Mouse (Mus musculus): ENCODE results near the gene Ptpn5. TPM values are rescaled to one million over a fixed set of nuclear protein-coding genes. Genes with fewer than 3 reads are reported as not detected.
A peak's percentile ranks its signal among the peaks of the same experiment; 100 is the strongest.

The Ptpn5 gene
- polyA plus RNA-seq, 1 experiment from 2014 or later, result 146 TPM

GRCm38 (mm10) chr7:47148298-47148697 is 14.8 kb upstream of the Ptpn5 start:
- no peak overlapping the region for H3K4me3 ChIP-seq (replicated peaks; ENCODE audit: low read depth, low read length)

GRCm38 (mm10) chr7:47146034-47146812 is 12.7 kb upstream of the Ptpn5 start:
- Histone ChIP-seq H3K4me3 (replicated peaks; ENCODE audit: low read depth, low read length) (no peak overlapping the region), H3K27ac (replicated peaks; ENCODE audit: low read depth, low read length) (no peak overlapping the region), H3K36me3 (ENCODE audit: control insufficient read depth, insufficient read depth, low read length) (no peaks in the 10 kb centered on the region), H3K9me3 (ENCODE audit: control insufficient read depth, low read length) (no peaks in the 10 kb centered on the region), H3K9ac (replicated peaks; ENCODE audit: low read length) (no peak overlapping the region), H3K4me2 (ENCODE audit: low read length) (no peak overlapping the region), H3K4me1 (ENCODE audit: control insufficient read depth, insufficient read depth, low read length) (no peaks in the 10 kb centered on the region), H3K27me3 (ENCODE audit: control insufficient read depth, insufficient read depth, low read length) (no peaks in the 10 kb centered on the region)
- WGBS, result 70% methylated on average over 12 of the region's 12 CpGs
- DNase-seq, result peak; percentile 66
- no peak for ATAC-seq (ENCODE audit: low FRiP score, low TSS enrichment)

More at GRCm38 (mm10) chr7:47148298-47148697, 14.8 kb upstream of the Ptpn5 start:
- no peaks in the 10 kb centered on the region for H3K4me1 ChIP-seq (ENCODE audit: control insufficient read depth, insufficient read depth, low read length)
- no peaks in the 10 kb centered on the region for H3K9me3 ChIP-seq (ENCODE audit: control insufficient read depth, low read length)
- H3K36me3 ChIP-seq (ENCODE audit: control insufficient read depth, insufficient read depth, low read length), result no peaks in the 10 kb centered on the region
- no peak overlapping the region for H3K9ac ChIP-seq (replicated peaks; ENCODE audit: low read length)
- H3K27ac ChIP-seq (replicated peaks; ENCODE audit: low read depth, low read length), result no peak overlapping the region
- ATAC-seq (ENCODE audit: low FRiP score, low TSS enrichment) (no peak), DNase-seq (no peak)
- 88% methylated on average over 7 of the region's 7 CpGs for WGBS
- no peak overlapping the region for H3K4me2 ChIP-seq (ENCODE audit: low read length)
- H3K27me3 ChIP-seq (ENCODE audit: control insufficient read depth, insufficient read depth, low read length), result no peaks in the 10 kb centered on the region

- H3K4me1 ChIP-seq (ENCODE audit: control insufficient read depth, insufficient read depth, low read length), result no peaks in the 10 kb centered on the region
- H3K9ac ChIP-seq (replicated peaks; ENCODE audit: low read length), result no peak overlapping the region
- H3K27ac ChIP-seq (replicated peaks; ENCODE audit: low read depth, low read length), result no peak overlapping the region
- H3K4me3 ChIP-seq (replicated peaks; ENCODE audit: low read depth, low read length), result no peak overlapping the region
- ATAC-seq (ENCODE audit: low FRiP score, low TSS enrichment) (no peak), DNase-seq (no peak)
- no peaks in the 10 kb centered on the region for H3K36me3 ChIP-seq (ENCODE audit: control insufficient read depth, insufficient read depth, low read length)
- H3K4me2 ChIP-seq (ENCODE audit: low read length), result no peak overlapping the region
- no peaks in the 10 kb centered on the region for H3K27me3 ChIP-seq (ENCODE audit: control insufficient read depth, insufficient read depth, low read length)
- no peaks in the 10 kb centered on the region for H3K9me3 ChIP-seq (ENCODE audit: control insufficient read depth, low read length)
- 32% methylated on average over 6 of the region's 6 CpGs for WGBS
Measured at GRCm38 (mm10) chr7:47144299-47144698, 10.8 kb upstream of the Ptpn5 start.

- H3K9ac ChIP-seq (replicated peaks; ENCODE audit: low read length), result no peak overlapping the region
- WGBS, result 79% methylated on average over 8 of the region's 8 CpGs
Measured at GRCm38 (mm10) chr7:47139823-47140325, 6.4 kb upstream of the Ptpn5 start.

GRCm38 (mm10) chr7:47134570-47134969 is 1.1 kb upstream of the Ptpn5 start:
- Histone ChIP-seq H3K4me2 (ENCODE audit: low read length) (no peak overlapping the region), H3K4me1 (ENCODE audit: control insufficient read depth, insufficient read depth, low read length) (peaks cover 11% of the 10 kb centered on the region; the same call in 1 of the 2 replicates), H3K27me3 (ENCODE audit: control insufficient read depth, insufficient read depth, low read length) (no peaks in the 10 kb centered on the region), H3K9me3 (ENCODE audit: control insufficient read depth, low read length) (no peaks in the 10 kb centered on the region), H3K4me3 (replicated peaks; ENCODE audit: low read depth, low read length) (no peak overlapping the region), H3K36me3 (ENCODE audit: control insufficient read depth, insufficient read depth, low read length) (no peaks in the 10 kb centered on the region), H3K9ac (replicated peaks; ENCODE audit: low read length) (no peak overlapping the region), H3K27ac (replicated peaks; ENCODE audit: low read depth, low read length) (no peak overlapping the region)
- ATAC-seq (ENCODE audit: low FRiP score, low TSS enrichment) (no peak), DNase-seq (no peak)
- WGBS, result 46% methylated on average over 5 of the region's 5 CpGs

More at GRCm38 (mm10) chr7:47139823-47140325, 6.4 kb upstream of the Ptpn5 start:
- Histone ChIP-seq H3K27me3 (ENCODE audit: control insufficient read depth, insufficient read depth, low read length) (no peaks in the 10 kb centered on the region), H3K4me2 (ENCODE audit: low read length) (no peak overlapping the region), H3K4me3 (replicated peaks; ENCODE audit: low read depth, low read length) (no peak overlapping the region), H3K27ac (replicated peaks; ENCODE audit: low read depth, low read length) (no peak overlapping the region), H3K4me1 (ENCODE audit: control insufficient read depth, insufficient read depth, low read length) (no peaks in the 10 kb centered on the region), H3K9me3 (ENCODE audit: control insufficient read depth, low read length) (no peaks in the 10 kb centered on the region), H3K36me3 (ENCODE audit: control insufficient read depth, insufficient read depth, low read length) (no peaks in the 10 kb centered on the region)
- DNase-seq (no peak), ATAC-seq (ENCODE audit: low FRiP score, low TSS enrichment) (no peak)

- ATAC-seq (ENCODE audit: low FRiP score, low TSS enrichment) (no peak), DNase-seq (no peak)
- peak overlapping the region; percentile 94 for H3K9ac ChIP-seq (replicated peaks; ENCODE audit: low read length)
- H3K9me3 ChIP-seq (ENCODE audit: control insufficient read depth, low read length), result no peaks in the 10 kb centered on the region
- no peaks in the 10 kb centered on the region for H3K27me3 ChIP-seq (ENCODE audit: control insufficient read depth, insufficient read depth, low read length)
- peaks cover 11% of the 10 kb centered on the region; the same call in 1 of the 2 replicates for H3K4me1 ChIP-seq (ENCODE audit: control insufficient read depth, insufficient read depth, low read length)
- no peaks in the 10 kb centered on the region for H3K36me3 ChIP-seq (ENCODE audit: control insufficient read depth, insufficient read depth, low read length)
- peak overlapping the region; percentile 79 for H3K4me3 ChIP-seq (replicated peaks; ENCODE audit: low read depth, low read length)
- H3K27ac ChIP-seq (replicated peaks; ENCODE audit: low read depth, low read length), result peak overlapping the region; percentile 94
- WGBS, result 0% methylated on average over 10 of the region's 10 CpGs
- peak overlapping the region; percentile 70 for H3K4me2 ChIP-seq (ENCODE audit: low read length)
Measured at GRCm38 (mm10) chr7:47132931-47133260, 588 bp downstream of the Ptpn5 start.

- peak overlapping the region; percentile 94 for H3K27ac ChIP-seq (replicated peaks; ENCODE audit: low read depth, low read length)
- peak overlapping the region; percentile 94 for H3K9ac ChIP-seq (replicated peaks; ENCODE audit: low read length)
- H3K9me3 ChIP-seq (ENCODE audit: control insufficient read depth, low read length), result no peaks in the 10 kb centered on the region
- no peaks in the 10 kb centered on the region for H3K36me3 ChIP-seq (ENCODE audit: control insufficient read depth, insufficient read depth, low read length)
- peak overlapping the region; percentile 79 for H3K4me3 ChIP-seq (replicated peaks; ENCODE audit: low read depth, low read length)
- peaks cover 11% of the 10 kb centered on the region; the same call in 1 of the 2 replicates for H3K4me1 ChIP-seq (ENCODE audit: control insufficient read depth, insufficient read depth, low read length)
- H3K27me3 ChIP-seq (ENCODE audit: control insufficient read depth, insufficient read depth, low read length), result no peaks in the 10 kb centered on the region
- H3K4me2 ChIP-seq (ENCODE audit: low read length), result peak overlapping the region; percentile 70
- WGBS, result under 1% methylated on average over 65 of the region's 65 CpGs
- peak; percentile 90 for DNase-seq
- ATAC-seq (ENCODE audit: low FRiP score, low TSS enrichment), result peak; percentile 89
Measured at GRCm38 (mm10) chr7:47132180-47132930, 1.1 kb downstream of the Ptpn5 start.

GRCm38 (mm10) chr7:47131840-47132179 is 1.7 kb downstream of the Ptpn5 start:
- Histone ChIP-seq H3K27me3 (ENCODE audit: control insufficient read depth, insufficient read depth, low read length) (no peaks in the 10 kb centered on the region), H3K4me1 (ENCODE audit: control insufficient read depth, insufficient read depth, low read length) (peaks cover 11% of the 10 kb centered on the region; the same call in 1 of the 2 replicates), H3K4me3 (replicated peaks; ENCODE audit: low read depth, low read length) (peak overlapping the region; percentile 79), H3K4me2 (ENCODE audit: low read length) (peak overlapping the region; percentile 70), H3K27ac (replicated peaks; ENCODE audit: low read depth, low read length) (peak overlapping the region; percentile 94), H3K9ac (replicated peaks; ENCODE audit: low read length) (peak overlapping the region; percentile 94), H3K36me3 (ENCODE audit: control insufficient read depth, insufficient read depth, low read length) (no peaks in the 10 kb centered on the region), H3K9me3 (ENCODE audit: control insufficient read depth, low read length) (no peaks in the 10 kb centered on the region)
- under 1% methylated on average over 15 of the region's 15 CpGs for WGBS
- ATAC-seq (ENCODE audit: low FRiP score, low TSS enrichment) (peak; percentile 21), DNase-seq (peak; percentile 62)

Data from midbrain, embryonic 14.5 days (tissue).